Mouse (Mus musculus) CH12.LX (cell line): Measurements from ENCODE around the gene Cblb.

Experiments
- CHD1 ChIP-seq: IDR thresholded peaks from 2 replicates; pipeline ENCODE4 v1.6.1; 2012; ENCODE audit warnings: low read depth, low read length, improper control_type of control experiment, inconsistent platforms
- CTCF ChIP-seq, 2 experiments: IDR thresholded peaks in 1 of 2; conservative IDR thresholded peaks in 1 of 2; 2 replicates each; pipeline ENCODE4 v1.5.1; 2011 to 2012; ENCODE audit warnings: low read depth in 2 of 2, low read length in 2 of 2, improper control_type of control experiment in 1 of 2, inconsistent platforms in 1 of 2, mild to moderate bottlenecking in 1 of 2, moderate library complexity in 1 of 2
- ELF1 ChIP-seq: IDR thresholded peaks from 2 replicates; pipeline ENCODE4 v1.6.1; 2014; ENCODE audit warnings: low read depth, mild to moderate bottlenecking, inconsistent platforms, low read length, improper control_type of control experiment
- EP300 ChIP-seq: IDR thresholded peaks from 2 replicates; pipeline ENCODE4 v1.6.1; 2011; ENCODE audit warnings: low read length, improper control_type of control experiment
- ETS1 ChIP-seq: conservative IDR thresholded peaks from 2 replicates; pipeline ENCODE4 v1.6.1; 2012; ENCODE audit warnings: low read depth, mild to moderate bottlenecking, inconsistent platforms, low read length, improper control_type of control experiment, moderate library complexity
- GABPA ChIP-seq: IDR thresholded peaks from 2 replicates; pipeline ENCODE4 v1.6.1; 2012; ENCODE audit warnings: low read depth, low read length, improper control_type of control experiment, inconsistent platforms; ENCODE audit not compliant: insufficient replicate concordance
- KAT2A ChIP-seq: IDR thresholded peaks from 2 replicates; pipeline ENCODE4 v1.6.1; 2012; ENCODE audit warnings: low read length, improper control_type of control experiment, inconsistent platforms; ENCODE audit not compliant: insufficient replicate concordance
- MAX ChIP-seq: IDR thresholded peaks from 2 replicates; pipeline ENCODE4 v1.6.1; 2011; ENCODE audit warnings: low read length, improper control_type of control experiment
- MEF2A ChIP-seq: IDR thresholded peaks from 2 replicates; pipeline ENCODE4 v1.6.1; 2014; ENCODE audit warnings: low read depth, mild to moderate bottlenecking, inconsistent platforms, low read length, improper control_type of control experiment, borderline replicate concordance
- NRF1 ChIP-seq: IDR thresholded peaks from 2 replicates; pipeline ENCODE4 v1.6.1; 2014; ENCODE audit warnings: low read depth, mild to moderate bottlenecking, inconsistent platforms, low read length, improper control_type of control experiment, moderate library complexity
- PAX5 ChIP-seq: IDR thresholded peaks from 2 replicates; pipeline ENCODE4 v1.6.1; 2012; ENCODE audit warnings: low read length, inconsistent platforms, mixed read lengths
- POLR2A ChIP-seq: IDR thresholded peaks from 2 replicates; pipeline ENCODE4 v1.6.1; 2011; ENCODE audit warnings: low read depth, mild to moderate bottlenecking, improper control_type of control experiment, low read length
- TCF12 ChIP-seq: IDR thresholded peaks from 2 replicates; pipeline ENCODE4 v1.6.1; 2014; ENCODE audit warnings: low read depth, mild to moderate bottlenecking, inconsistent platforms, low read length, improper control_type of control experiment
- USF1 ChIP-seq: IDR thresholded peaks from 2 replicates; pipeline ENCODE4 v1.6.1; 2014; ENCODE audit warnings: low read depth, mild to moderate bottlenecking, inconsistent platforms, low read length, improper control_type of control experiment

DNA sequence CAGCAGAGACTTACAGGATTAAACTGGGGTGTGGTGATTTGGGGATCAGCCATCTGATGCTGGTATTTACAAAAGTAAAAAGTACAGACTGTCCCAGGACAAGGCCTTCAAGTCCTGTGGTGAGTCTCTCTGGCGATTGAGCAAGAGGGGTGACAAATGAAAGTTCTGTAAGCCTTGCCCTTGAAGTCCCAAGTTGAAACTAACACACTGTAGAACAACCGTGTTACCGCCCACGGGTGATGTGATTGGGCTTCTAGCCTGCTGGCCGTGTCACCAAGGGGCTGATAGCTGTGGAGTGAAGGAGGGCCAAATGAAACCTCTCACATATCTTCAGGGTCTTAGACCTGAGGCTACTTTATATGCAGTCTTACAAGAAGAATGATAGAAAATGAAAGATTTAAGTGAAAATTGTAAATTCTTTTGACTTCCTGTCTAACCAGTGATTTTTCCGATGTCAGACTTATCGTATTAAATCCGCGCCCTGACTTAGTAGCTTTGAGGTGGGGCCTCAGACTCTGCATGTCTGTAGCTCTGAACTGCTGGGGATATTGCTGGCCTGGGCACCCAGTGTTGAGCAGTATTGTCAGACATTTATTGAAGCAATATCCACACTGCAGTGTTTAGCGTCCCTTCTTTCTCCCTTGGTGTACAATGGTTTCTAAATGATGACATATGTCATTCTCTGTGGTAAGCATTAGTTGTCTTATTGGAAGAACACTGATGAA is 63.9 kb downstream of the Cblb start:
- TF ChIP-seq GABPA (no peak), MAX (no peak), CTCF (conservative IDR thresholded peaks at IDR 0.05 in 1 of 2, IDR thresholded peaks at IDR 0.05 in 1 of 2; ENCODE audit: low read depth in 2 of 2, low read length in 2 of 2) (no peak), ELF1 (no peak), PAX5 (no peak), MEF2A (no peak), POLR2A (no peak), KAT2A (no peak), ETS1 (no peak), CHD1 (no peak), TCF12 (no peak), EP300 (no peak), NRF1 (no peak), USF1 (no peak)
